Comparison of ENCODE assay signal across 8 mouse cellular contexts in genomic region chr9:62540736-62541135, GRCm38 (mm10). TPM values are rescaled to one million over a fixed set of nuclear protein-coding genes. Genes with fewer than 3 reads are reported as not detected.
DNase-seq lines count a peak whose midpoint lies in the region; ATAC-seq and TF ChIP-seq lines count a peak whose summit lies in the region.

No protein-coding gene starts in this region.

- no peak overlapping the region for H3K4me2 ChIP-seq in neural tube, embryonic 12.5 days (replicated peaks)

- no peaks in the 10 kb centered on the region for H3K4me1 ChIP-seq in kidney, adult 2 months (ENCODE audit: control insufficient read depth, insufficient read depth, low read length)
- H3K4me1 ChIP-seq in embryonic facial prominence, embryonic 10.5 days, result peaks cover 44% of the 10 kb centered on the region
- H3K4me1 ChIP-seq in neural tube, embryonic 12.5 days, result peaks cover 47% of the 10 kb centered on the region

- no peak for ATAC-seq in neural tube, embryonic 12.5 days (ENCODE audit: low FRiP score, low read depth)
- ATAC-seq in CD4-positive, CD25-positive, alpha-beta regulatory T cell, adult 4 months, result no peak

- WGBS in kidney, adult 2 months, result 71% methylated on average over 10 of the region's 10 CpGs
- 51% methylated on average over 10 of the region's 10 CpGs for whole genome bisulfite sequencing in embryonic facial prominence, embryonic 10.5 days
- WGBS in neural tube, embryonic 12.5 days, result 60% methylated on average over 10 of the region's 10 CpGs

- intact Hi-C loops in heart, postnatal 25 days (cut with DNase I), result no loop called here

- no peaks in the 10 kb centered on the region for H3K9me3 ChIP-seq in embryonic facial prominence, embryonic 10.5 days
- H3K9me3 ChIP-seq in neural tube, embryonic 12.5 days, result no peaks in the 10 kb centered on the region

- no peak overlapping the region for H3K9ac ChIP-seq in neural tube, embryonic 12.5 days

- no peaks in the 10 kb centered on the region for H3K36me3 ChIP-seq in kidney, adult 2 months (ENCODE audit: control insufficient read depth, insufficient read depth, low read length)
- no peaks in the 10 kb centered on the region for H3K36me3 ChIP-seq in embryonic facial prominence, embryonic 10.5 days (replicated peaks)
- no peaks in the 10 kb centered on the region for H3K36me3 ChIP-seq in neural tube, embryonic 12.5 days

- no peak overlapping the region for H3K4me3 ChIP-seq in kidney, adult 2 months (ENCODE audit: insufficient read depth, low read depth, low read length)
- H3K4me3 ChIP-seq in embryonic facial prominence, embryonic 10.5 days, result no peak overlapping the region
- H3K4me3 ChIP-seq in layer of hippocampus, adult 2 months, result no peak overlapping the region
- no peak overlapping the region for H3K4me3 ChIP-seq in neural tube, embryonic 12.5 days

- no peaks in the 10 kb centered on the region for H3K27me3 ChIP-seq in kidney, adult 2 months (replicated peaks; ENCODE audit: control insufficient read depth, insufficient read depth, low read length)
- H3K27me3 ChIP-seq in embryonic facial prominence, embryonic 10.5 days (replicated peaks; ENCODE audit: low read depth, poor library complexity, severe bottlenecking), result peaks cover 81% of the 10 kb centered on the region
- no peaks in the 10 kb centered on the region for H3K27me3 ChIP-seq in neural tube, embryonic 12.5 days (replicated peaks)

- no peak for TF ChIP-seq POLR2A in kidney, adult 2 months (IDR thresholded peaks at IDR 0.05; ENCODE audit: low read depth, low read length)

- no peak for TF ChIP-seq CTCF in kidney, adult 2 months (conservative IDR thresholded peaks at IDR 0.05; ENCODE audit: insufficient read depth, insufficient read length, low read depth, low read length)
- TF ChIP-seq CTCF in layer of hippocampus, adult 2 months (conservative IDR thresholded peaks at IDR 0.05), result no peak

- DNase-seq in kidney, postnatal 14 days, result peak; percentile 33
- no peak for DNase-seq in kidney, adult 2 months
- no peak for DNase-seq in embryonic facial prominence, embryonic 10.5 days (ENCODE audit: low spot score)
- peak; percentile 82 to 89 for DNase-seq in layer of hippocampus, adult 2 months (ENCODE audit: low spot score in 2 of 2)
- DNase-seq in thymus, postnatal 14 days, result no peak
- no peak for DNase-seq in heart, postnatal 25 days (ENCODE audit: low spot score)

- H3K27ac ChIP-seq in kidney, adult 2 months (ENCODE audit: insufficient read depth, low read depth, low read length), result no peak overlapping the region
- peak overlapping the region; percentile 74 for H3K27ac ChIP-seq in embryonic facial prominence, embryonic 10.5 days (replicated peaks)
- peak overlapping the region; percentile 98 for H3K27ac ChIP-seq in layer of hippocampus, adult 2 months
- H3K27ac ChIP-seq in neural tube, embryonic 12.5 days, result peak overlapping the region; percentile 50; the same call in 1 of the 2 replicates

RNA-seq across cellular contexts. Expression of gene Coro2b, which starts 3.9 kb away (rescaled TPM):
- polyA plus RNA-seq in kidney, adult 2 months (2012; rRNA removed), result 9.8 and 11.0 TPM in 2 replicates
- polyA plus RNA-seq in embryonic facial prominence, embryonic 10.5 days (2016; fragmentation: Nextera tagmentation; extraction: Ambion mirVana), result 7.6 and 9.5 TPM in 2 replicates
- total RNA-seq in layer of hippocampus, adult 2 months (2021), result 100 to 1,000 TPM; 226 to 243 TPM
- 41.6 and 45.1 TPM in 2 replicates for polyA plus RNA-seq in neural tube, embryonic 12.5 days (2016; fragmentation: Nextera tagmentation; extraction: Ambion mirVana)
- 1 to 10 TPM; 2.7 to 3.6 TPM for polyA plus RNA-seq in CD4-positive, CD25-positive, alpha-beta regulatory T cell, adult 4 months (2017; shearing (Covaris generic))
- total RNA-seq in heart, postnatal 25 days (2021), result 10 to 100 TPM in 1 of 2 experiments, 1 to 10 TPM in 1; 9.5 to 15.1 TPM

Comparison
In these comparisons a context has a peak if more than half of its experiments do, and no peak if none do; other contexts are left out.
1. DNase-seq: peak in kidney, postnatal 14 days (single experiment) and layer of hippocampus, adult 2 months (2 of 2); none in kidney, adult 2 months (single experiment), embryonic facial prominence, embryonic 10.5 days (single experiment), thymus, postnatal 14 days (single experiment) and heart, postnatal 25 days (single experiment).